Mouse (Mus musculus): Measurements from ENCODE around the gene Kcnj10.

The Kcnj10 gene

GRCm38 (mm10) chr1:172329616-172330015 lies 11.4 kb upstream of the Kcnj10 start:
- in situ Hi-C loops (cut with MboI), result no loop called here

- in situ Hi-C loops (cut with MboI), result no loop called here
These were observed 9.5 kb upstream of the Kcnj10 start for GRCm38 (mm10) chr1:172331422-172331947.

- in situ Hi-C loops (cut with MboI), result no loop called here
These were observed 8.1 kb upstream of the Kcnj10 start for GRCm38 (mm10) chr1:172332925-172333324.

GRCm38 (mm10) chr1:172333512-172333911 lies 7.5 kb upstream of the Kcnj10 start:
- in situ Hi-C loops (cut with MboI), result no loop called here

- in situ Hi-C loops (cut with MboI), result no loop called here
These were observed 5.2 kb upstream of the Kcnj10 start for GRCm38 (mm10) chr1:172335804-172336203.

GRCm38 (mm10) chr1:172337411-172338185 lies 3.4 kb upstream of the Kcnj10 start:
- in situ Hi-C loops (cut with MboI), result no loop called here

- in situ Hi-C loops (cut with MboI), result no loop called here
These were observed 376 bp downstream of the Kcnj10 start for GRCm38 (mm10) chr1:172341386-172341785.

GRCm38 (mm10) chr1:172342729-172343128 lies 1.7 kb downstream of the Kcnj10 start:
- in situ Hi-C loops (cut with MboI), result no loop called here

GRCm38 (mm10) chr1:172343914-172344313 lies 2.9 kb downstream of the Kcnj10 start:
- in situ Hi-C loops (cut with MboI), result no loop called here

- in situ Hi-C loops (cut with MboI), result no loop called here
These were observed 3.8 kb downstream of the Kcnj10 start for GRCm38 (mm10) chr1:172344820-172345219.

GRCm38 (mm10) chr1:172346707-172347106 lies 5.7 kb downstream of the Kcnj10 start:
- in situ Hi-C loops (cut with MboI), result no loop called here

GRCm38 (mm10) chr1:172347382-172347781 lies 6.4 kb downstream of the Kcnj10 start:
- in situ Hi-C loops (cut with MboI), result no loop called here

- in situ Hi-C loops (cut with MboI), result no loop called here
These were observed 8.5 kb downstream of the Kcnj10 start for GRCm38 (mm10) chr1:172349504-172349903.

- in situ Hi-C loops (cut with MboI), result no loop called here
These were observed 9.2 kb downstream of the Kcnj10 start for GRCm38 (mm10) chr1:172349916-172350812.

GRCm38 (mm10) chr1:172352001-172352400 lies 11.0 kb downstream of the Kcnj10 start:
- in situ Hi-C loops (cut with MboI), result no loop called here

GRCm38 (mm10) chr1:172352453-172352852 lies 11.4 kb downstream of the Kcnj10 start:
- in situ Hi-C loops (cut with MboI), result no loop called here

- in situ Hi-C loops (cut with MboI), result no loop called here
These were observed 14.3 kb downstream of the Kcnj10 start for GRCm38 (mm10) chr1:172355336-172355735.

- in situ Hi-C loops (cut with MboI), result no loop called here
These were observed 16.5 kb downstream of the Kcnj10 start for GRCm38 (mm10) chr1:172357550-172357949.

GRCm38 (mm10) chr1:172358341-172358740 lies 17.3 kb downstream of the Kcnj10 start:
- in situ Hi-C loops (cut with MboI), result no loop called here

GRCm38 (mm10) chr1:172364684-172365083 lies 23.7 kb downstream of the Kcnj10 start:
- in situ Hi-C loops (cut with MboI), result no loop called here

GRCm38 (mm10) chr1:172368768-172369418 lies 27.9 kb downstream of the Kcnj10 start:
- in situ Hi-C loops (cut with MboI), result no loop called here

GRCm38 (mm10) chr1:172376198-172376667 lies 35.2 kb downstream of the Kcnj10 start, which contains the start of gene Pigm:
Pigm (plus strand) TSS chr1:172376546.
- in situ Hi-C loops (cut with MboI), result no loop called here

All from mature B cell (primary cell).